Comparison of ENCODE assay signal across 22 mouse cellular contexts in genomic region chr5:31816082-31816481, GRCm38 (mm10).
DNase-seq lines count a peak whose midpoint lies in the region; ATAC-seq and TF ChIP-seq lines count a peak whose summit lies in the region.
"Had no signal": no experiment of that assay in that cellular context is flagged by ENCODE, and none has a peak within 500 bp of the region (broad histone marks: within the 10 kb centered on the region; RNA-seq: fewer than 3 reads in every experiment).

No protein-coding gene starts in this region.

- TF ChIP-seq RAD21 in MEL (IDR thresholded peaks at IDR 0.05; ENCODE audit: low read depth, low read length) = no peak

- TF ChIP-seq CTCF in kidney, adult 2 months (conservative IDR thresholded peaks at IDR 0.05; ENCODE audit: insufficient read depth, insufficient read length, low read depth, low read length) = no peak
- no peak for TF ChIP-seq CTCF in kidney, postnatal 0 days (IDR thresholded peaks at IDR 0.05; ENCODE audit: low read depth)
- no peak for TF ChIP-seq CTCF in MEL (IDR thresholded peaks at IDR 0.05 in 2 of 3, conservative IDR thresholded peaks at IDR 0.05 in 1 of 3; ENCODE audit: control insufficient read depth in 1 of 3, insufficient read depth in 1 of 3, low read depth in 2 of 3, low read length in 3 of 3, poor library complexity in 1 of 3, severe bottlenecking in 1 of 3)

- ATAC-seq in kidney, embryonic 14.5 days (ENCODE audit: low FRiP score, low TSS enrichment) = no peak
- ATAC-seq in kidney, postnatal 0 days (replicated peaks; ENCODE audit: low FRiP score, low read depth) = no peak
- ATAC-seq: CD4-positive, CD25-positive, alpha-beta regulatory T cell, adult 4 months; forebrain, embryonic 13.5 days; forebrain, embryonic 15.5 days; forebrain, postnatal 0 days had no signal

- TF ChIP-seq POLR2A in kidney, adult 2 months (IDR thresholded peaks at IDR 0.05; ENCODE audit: low read depth, low read length) = no peak
- TF ChIP-seq POLR2A in MEL (IDR thresholded peaks at IDR 0.05; ENCODE audit: control insufficient read depth in 1 of 2, insufficient read depth in 1 of 2, low read depth in 1 of 2, low read length in 2 of 2, poor library complexity in 1 of 2) = no peak

- no peak for TF ChIP-seq EP300 in MEL (IDR thresholded peaks at IDR 0.05; ENCODE audit: low read depth in 1 of 2, low read length in 2 of 2)

- no peak overlapping the region for H3K4me2 ChIP-seq in kidney, embryonic 14.5 days (replicated peaks; ENCODE audit: low read depth, low read length)
- H3K4me2 ChIP-seq in kidney, postnatal 0 days (ENCODE audit: low read length) = no peak overlapping the region
- H3K4me2 ChIP-seq: embryonic facial prominence, embryonic 12.5 days; forebrain, embryonic 13.5 days; forebrain, embryonic 15.5 days had no signal

- H3K4me3 ChIP-seq in kidney, adult 2 months (ENCODE audit: insufficient read depth, low read depth, low read length) = no peak overlapping the region
- H3K4me3 ChIP-seq in kidney, embryonic 14.5 days (ENCODE audit: low read length) = no peak overlapping the region
- no peak overlapping the region for H3K4me3 ChIP-seq in kidney, postnatal 0 days (replicated peaks; ENCODE audit: low read depth, low read length)
- no peak overlapping the region for H3K4me3 ChIP-seq in MEL (ENCODE audit: control insufficient read depth in 1 of 2, insufficient read depth in 1 of 2, low read depth in 2 of 2, low read length in 2 of 2)
- H3K4me3 ChIP-seq: embryonic facial prominence, embryonic 10.5 days; embryonic facial prominence, embryonic 12.5 days; forebrain, embryonic 13.5 days; forebrain, embryonic 15.5 days had no signal

- peak; percentile 56 for DNase-seq in kidney, adult 2 months
- peak; percentile 27 for DNase-seq in kidney, postnatal 0 days (ENCODE audit: low spot score)
- DNase-seq in kidney, adult 11 months = no peak
- no peak for DNase-seq in MEL (ENCODE audit: low read depth, low spot score)
- DNase-seq: adrenal gland, adult 2 months; adrenal gland, postnatal 10 days; adrenal gland, postnatal 25 days; B cell, adult 2 months; cerebellum, adult 11 months; cerebellum, adult 18-20 months; cerebellum, adult 8-10 months; cerebellum, adult 9-11 months; cerebellum, postnatal 25 days; forebrain, postnatal 0 days had no signal

- H3K9me3 ChIP-seq in kidney, embryonic 14.5 days (ENCODE audit: control insufficient read depth, low read length) = no peaks in the 10 kb centered on the region
- no peaks in the 10 kb centered on the region; the same call in 1 of the 2 replicates for H3K9me3 ChIP-seq in kidney, postnatal 0 days (replicated peaks; ENCODE audit: low read length)
- no peaks in the 10 kb centered on the region for H3K9me3 ChIP-seq in MEL (replicated peaks; ENCODE audit: insufficient read depth, low read length)
- H3K9me3 ChIP-seq: embryonic facial prominence, embryonic 10.5 days; embryonic facial prominence, embryonic 12.5 days; forebrain, embryonic 13.5 days; forebrain, embryonic 15.5 days; G1E had no signal

- H3K4me1 ChIP-seq in kidney, adult 2 months (ENCODE audit: control insufficient read depth, insufficient read depth, low read length) = peaks cover 10% of the 10 kb centered on the region; the same call in 1 of the 2 replicates
- H3K4me1 ChIP-seq in kidney, embryonic 14.5 days (ENCODE audit: control insufficient read depth, insufficient read depth, low read length) = peaks cover 21% of the 10 kb centered on the region
- H3K4me1 ChIP-seq in kidney, postnatal 0 days (replicated peaks; ENCODE audit: insufficient read depth, low read length) = peaks cover 13% of the 10 kb centered on the region; the same call in 1 of the 2 replicates
- H3K4me1 ChIP-seq in MEL (ENCODE audit: control insufficient read depth in 1 of 2, insufficient read depth in 2 of 2, low read length in 2 of 2) = peaks cover 13 to 15% of the 10 kb centered on the region in 2 experiments
- H3K4me1 ChIP-seq: embryonic facial prominence, embryonic 10.5 days had no signal

- H3K9ac ChIP-seq in kidney, embryonic 14.5 days (ENCODE audit: low read depth, low read length) = no peak overlapping the region
- no peak overlapping the region for H3K9ac ChIP-seq in kidney, postnatal 0 days (ENCODE audit: low read depth, low read length)
- no peak overlapping the region for H3K9ac ChIP-seq in MEL (ENCODE audit: control insufficient read depth, low read depth, low read length, poor library complexity, severe bottlenecking)
- H3K9ac ChIP-seq: embryonic facial prominence, embryonic 12.5 days; forebrain, embryonic 13.5 days; forebrain, embryonic 15.5 days; forebrain, postnatal 0 days had no signal

- no peaks in the 10 kb centered on the region; the same call in 1 of the 2 replicates for H3K79me2 ChIP-seq in MEL (ENCODE audit: control insufficient read depth, insufficient read depth, low read length, poor library complexity)

- H3K27me3 ChIP-seq in kidney, adult 2 months (replicated peaks; ENCODE audit: control insufficient read depth, insufficient read depth, low read length) = no peaks in the 10 kb centered on the region
- H3K27me3 ChIP-seq in kidney, embryonic 14.5 days (ENCODE audit: control insufficient read depth, insufficient read depth, low read length) = no peaks in the 10 kb centered on the region
- no peaks in the 10 kb centered on the region for H3K27me3 ChIP-seq in kidney, postnatal 0 days (ENCODE audit: insufficient read depth, low read length)
- H3K27me3 ChIP-seq in MEL (ENCODE audit: control insufficient read depth in 1 of 2, insufficient read depth in 2 of 2, low read length in 2 of 2) = no peaks in the 10 kb centered on the region
- H3K27me3 ChIP-seq: CH12.LX; embryonic facial prominence, embryonic 12.5 days; forebrain, embryonic 13.5 days; forebrain, embryonic 15.5 days had no signal

- no peak overlapping the region for H3K27ac ChIP-seq in kidney, adult 2 months (ENCODE audit: insufficient read depth, low read depth, low read length)
- H3K27ac ChIP-seq in kidney, embryonic 14.5 days (ENCODE audit: low read depth, low read length) = no peak overlapping the region
- H3K27ac ChIP-seq in kidney, postnatal 0 days = no peak overlapping the region
- H3K27ac ChIP-seq in MEL (ENCODE audit: control insufficient read depth, low read depth, low read length) = no peak overlapping the region
- H3K27ac ChIP-seq: embryonic facial prominence, embryonic 10.5 days; embryonic facial prominence, embryonic 12.5 days; forebrain, embryonic 13.5 days; forebrain, embryonic 15.5 days had no signal

- WGBS in kidney, adult 2 months = 71% methylated on average over 1 of the region's 1 CpGs
- WGBS in kidney, embryonic 14.5 days = 84% methylated on average over 1 of the region's 1 CpGs
- WGBS in kidney, postnatal 0 days = 71% methylated on average over 1 of the region's 1 CpGs

- H3K36me3 ChIP-seq in kidney, adult 2 months (ENCODE audit: control insufficient read depth, insufficient read depth, low read length) = no peaks in the 10 kb centered on the region
- H3K36me3 ChIP-seq in kidney, embryonic 14.5 days (ENCODE audit: control insufficient read depth, insufficient read depth, low read length) = no peaks in the 10 kb centered on the region
- no peaks in the 10 kb centered on the region for H3K36me3 ChIP-seq in kidney, postnatal 0 days (ENCODE audit: insufficient read depth, low read length)
- H3K36me3 ChIP-seq in MEL (ENCODE audit: control insufficient read depth in 1 of 2, insufficient read depth in 2 of 2, low read length in 2 of 2) = peaks cover 0 to 17% of the 10 kb centered on the region in 2 experiments; a peak in 2 of 4 replicates
- H3K36me3 ChIP-seq: embryonic facial prominence, embryonic 10.5 days; embryonic facial prominence, embryonic 12.5 days; forebrain, embryonic 15.5 days had no signal

TF ChIP-seq in MEL, 35 proteins besides CTCF, POLR2A, EP300 and RAD21:
- TF ChIP-seq MAFK (IDR thresholded peaks at IDR 0.05; ENCODE audit: borderline replicate concordance, low read depth, low read length) (no peak), MYB (IDR thresholded peaks at IDR 0.05; ENCODE audit: low read depth, low read length) (no peak), NELFE (IDR thresholded peaks at IDR 0.05; ENCODE audit: low read depth, low read length) (0 out of 2 replicates have a peak, but pooled peaks have one; percentile 1)

Comparison
In these comparisons a context has a peak if more than half of its experiments do, and no peak if none do; other contexts are left out.
1. DNase-seq: peak in kidney, adult 2 months (single experiment) and kidney, postnatal 0 days (single experiment); none in kidney, adult 11 months (single experiment) and MEL (single experiment).